Mouse (Mus musculus): ENCODE measurements around the gene Hoxa7.

GRCm38 (mm10) chr6:52205638-52206621 lies 15.7 kb downstream of the Hoxa7 start:
- no peak for TF ChIP-seq MXI1 (IDR thresholded peaks at IDR 0.05; ENCODE audit: low read depth, low read length)
- TF ChIP-seq TBP (IDR thresholded peaks at IDR 0.05; ENCODE audit: low read depth, low read length): no peak
- TF ChIP-seq ZC3H11A (IDR thresholded peaks at IDR 0.05; ENCODE audit: low read depth, low read length): no peak
